Mouse (Mus musculus): Measurements from ENCODE around the gene Hspa8. TPM values are rescaled to one million over a fixed set of nuclear protein-coding genes. Genes with fewer than 3 reads are reported as not detected.
"Not testable (repeated sequence)": the region's sequence is repeated elsewhere in the genome, so short reads cannot be mapped to it uniquely, and the experiment has no call there.

Gene Hspa8
- polyA plus RNA-seq, 1 experiment from 2014 or later, result 2,522 TPM

DNA sequence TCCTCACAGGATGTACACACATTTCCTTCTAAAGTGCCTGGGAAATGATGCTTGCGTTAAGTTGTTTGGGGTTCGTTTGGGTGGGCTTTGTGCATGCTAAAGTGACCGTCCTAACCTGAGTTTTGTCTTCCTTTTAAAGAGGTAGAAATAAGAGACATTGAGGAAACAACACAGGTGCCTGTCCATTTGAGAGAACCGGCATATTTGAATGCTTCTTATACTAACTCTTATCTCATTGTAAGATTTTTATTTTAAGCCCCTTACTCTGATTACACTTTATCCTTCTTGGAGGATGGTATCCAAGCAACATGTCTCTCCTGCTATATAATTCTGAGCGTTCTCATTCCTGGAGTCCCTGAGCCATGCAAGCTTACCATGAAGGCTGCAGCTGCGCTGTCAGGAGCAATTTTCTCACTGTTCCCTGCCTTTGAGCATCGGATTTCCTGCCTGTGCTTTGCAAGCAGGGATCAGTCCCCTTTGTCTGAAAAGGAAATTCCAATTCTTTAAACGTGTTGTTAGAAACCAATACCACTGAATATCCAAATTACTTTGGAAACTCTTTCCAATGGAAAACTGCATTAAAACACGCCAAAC lies 16.3 kb upstream of the Hspa8 start:
- no peaks in the 10 kb centered on the region for H3K27me3 ChIP-seq (ENCODE audit: insufficient read depth, low read length)
- H3K4me2 ChIP-seq, result peak overlapping the region; percentile 25; the same call in 1 of the 2 replicates
- ATAC-seq (ENCODE audit: insufficient read depth), result no peak
- no peak overlapping the region for H3K9ac ChIP-seq
- H3K27ac ChIP-seq (ENCODE audit: low read depth), result peak overlapping the region; percentile 55
- peaks cover 7% of the 10 kb centered on the region; the same call in 1 of the 2 replicates for H3K36me3 ChIP-seq (ENCODE audit: insufficient read depth)
- no peak overlapping the region for H3K4me3 ChIP-seq (ENCODE audit: low read depth, low read length)
- H3K9me3 ChIP-seq (ENCODE audit: low read depth, low read length), result no peaks in the 10 kb centered on the region
- WGBS, result 19% methylated on average over 9 of the region's 9 CpGs
- no peak for TF ChIP-seq CTCF (IDR thresholded peaks at IDR 0.05; ENCODE audit: low read depth)
- peak; percentile 37 for DNase-seq
- H3K4me1 ChIP-seq (ENCODE audit: insufficient read depth), result peaks cover 5% of the 10 kb centered on the region; the same call in 1 of the 2 replicates

DNA sequence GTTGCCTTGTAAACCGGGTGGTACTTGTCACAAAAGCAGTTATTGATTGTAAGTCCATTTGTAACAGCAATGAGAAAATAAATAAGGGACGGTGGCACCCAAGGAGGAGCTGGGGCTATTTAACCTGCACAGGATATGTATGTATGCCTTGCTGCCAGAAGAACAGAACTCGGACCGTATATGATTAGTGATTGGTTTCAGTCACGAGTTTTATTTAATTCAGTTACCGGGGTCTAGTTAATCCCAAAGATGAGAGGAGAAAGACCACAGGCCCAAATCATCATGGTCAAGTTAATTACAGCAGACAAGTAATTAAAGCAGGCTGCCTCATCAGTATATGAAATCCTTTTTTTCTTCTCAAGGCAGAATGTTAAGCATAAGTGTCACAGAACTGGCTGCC lies 15.3 kb upstream of the Hspa8 start:
- ATAC-seq (ENCODE audit: insufficient read depth), result no peak
- Histone ChIP-seq H3K4me3 (ENCODE audit: low read depth, low read length) (no peak overlapping the region), H3K27me3 (ENCODE audit: insufficient read depth, low read length) (no peaks in the 10 kb centered on the region), H3K27ac (ENCODE audit: low read depth) (no peak overlapping the region), H3K4me1 (ENCODE audit: insufficient read depth) (peaks cover 5% of the 10 kb centered on the region; the same call in 1 of the 2 replicates), H3K9me3 (ENCODE audit: low read depth, low read length) (no peaks in the 10 kb centered on the region), H3K9ac (no peak overlapping the region), H3K4me2 (no peak overlapping the region), H3K36me3 (ENCODE audit: insufficient read depth) (peaks cover 7% of the 10 kb centered on the region; the same call in 1 of the 2 replicates)
- DNase-seq, result no peak
- TF ChIP-seq CTCF (IDR thresholded peaks at IDR 0.05; ENCODE audit: low read depth), result no peak
- WGBS, result 71% methylated on average over 6 of the region's 6 CpGs

- WGBS, result 86% methylated on average over 6 of the region's 6 CpGs
- not testable (repeated sequence) for H3K9me3 ChIP-seq (ENCODE audit: low read depth, low read length); H3K27me3 ChIP-seq (ENCODE audit: insufficient read depth, low read length); ATAC-seq (ENCODE audit: insufficient read depth); H3K27ac ChIP-seq (ENCODE audit: low read depth); DNase-seq; H3K4me3 ChIP-seq (ENCODE audit: low read depth, low read length); H3K4me2 ChIP-seq; H3K36me3 ChIP-seq (ENCODE audit: insufficient read depth); H3K9ac ChIP-seq; H3K4me1 ChIP-seq (ENCODE audit: insufficient read depth)
Measured at GRCm38 (mm10) chr9:40786820-40787219, 14.0 kb upstream of the Hspa8 start.

- H3K27ac ChIP-seq (ENCODE audit: low read depth), result no peak overlapping the region
- no peak for ATAC-seq (ENCODE audit: insufficient read depth)
Measured at GRCm38 (mm10) chr9:40791864-40792633, 8.7 kb upstream of the Hspa8 start.

GRCm38 (mm10) chr9:40793581-40793980 lies 7.2 kb upstream of the Hspa8 start:
- no peaks in the 10 kb centered on the region for H3K36me3 ChIP-seq (ENCODE audit: insufficient read depth)
- no peak for TF ChIP-seq CTCF (IDR thresholded peaks at IDR 0.05; ENCODE audit: low read depth)
- no peak overlapping the region for H3K27ac ChIP-seq (ENCODE audit: low read depth)
- 91% methylated on average over 5 of the region's 5 CpGs for WGBS
- no peak overlapping the region for H3K9ac ChIP-seq
- peaks cover under 1% of the 10 kb centered on the region; the same call in 1 of the 2 replicates for H3K4me1 ChIP-seq (ENCODE audit: insufficient read depth)
- H3K27me3 ChIP-seq (ENCODE audit: insufficient read depth, low read length), result no peaks in the 10 kb centered on the region
- no peak for DNase-seq
- no peak overlapping the region for H3K4me2 ChIP-seq
- no peak overlapping the region for H3K4me3 ChIP-seq (ENCODE audit: low read depth, low read length)
- ATAC-seq (ENCODE audit: insufficient read depth), result no peak
- H3K9me3 ChIP-seq (ENCODE audit: low read depth, low read length), result no peaks in the 10 kb centered on the region

More at GRCm38 (mm10) chr9:40791864-40792633, 8.7 kb upstream of the Hspa8 start:
- H3K4me2 ChIP-seq, result no peak overlapping the region
- no peaks in the 10 kb centered on the region for H3K27me3 ChIP-seq (ENCODE audit: insufficient read depth, low read length)
- WGBS, result 63% methylated on average over 6 of the region's 6 CpGs
- no peaks in the 10 kb centered on the region for H3K36me3 ChIP-seq (ENCODE audit: insufficient read depth)
- no peak for TF ChIP-seq CTCF (IDR thresholded peaks at IDR 0.05; ENCODE audit: low read depth)
- no peak overlapping the region for H3K9ac ChIP-seq
- H3K4me1 ChIP-seq (ENCODE audit: insufficient read depth), result no peaks in the 10 kb centered on the region
- no peak overlapping the region for H3K4me3 ChIP-seq (ENCODE audit: low read depth, low read length)
- DNase-seq, result no peak
- no peaks in the 10 kb centered on the region for H3K9me3 ChIP-seq (ENCODE audit: low read depth, low read length)

- H3K4me3 ChIP-seq (ENCODE audit: low read depth, low read length), result no peak overlapping the region
- H3K4me1 ChIP-seq (ENCODE audit: insufficient read depth), result peaks cover 7% of the 10 kb centered on the region
- DNase-seq, result no peak
- H3K9ac ChIP-seq, result no peak overlapping the region
- no peaks in the 10 kb centered on the region for H3K9me3 ChIP-seq (ENCODE audit: low read depth, low read length)
- H3K27me3 ChIP-seq (ENCODE audit: insufficient read depth, low read length), result no peaks in the 10 kb centered on the region
- H3K27ac ChIP-seq (ENCODE audit: low read depth), result no peak overlapping the region
- ATAC-seq (ENCODE audit: insufficient read depth), result no peak
- H3K4me2 ChIP-seq, result no peak overlapping the region
- TF ChIP-seq CTCF (IDR thresholded peaks at IDR 0.05; ENCODE audit: low read depth), result no peak
- WGBS, result 38% methylated on average over 5 of the region's 5 CpGs
- H3K36me3 ChIP-seq (ENCODE audit: insufficient read depth), result no peaks in the 10 kb centered on the region
Measured at GRCm38 (mm10) chr9:40794251-40794650, 6.5 kb upstream of the Hspa8 start.

DNA sequence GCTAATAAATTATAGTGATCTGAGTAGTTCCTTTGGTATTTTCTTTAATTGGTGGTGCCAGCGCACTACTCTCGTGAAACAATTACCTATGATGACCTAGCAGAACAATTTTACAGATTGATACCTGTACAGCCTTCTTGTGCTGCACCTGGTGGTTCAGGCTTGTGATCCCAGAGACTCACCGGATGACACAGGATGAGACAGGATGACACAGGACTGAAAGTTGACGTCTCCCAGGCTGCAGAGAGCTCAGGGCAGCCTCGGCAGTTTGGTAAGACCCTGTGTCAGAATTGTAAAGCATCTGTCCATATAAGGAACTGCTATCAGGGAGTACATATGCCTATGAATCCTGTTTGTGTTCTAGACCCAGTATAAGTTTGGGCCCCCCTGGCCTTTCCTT lies 5.9 kb upstream of the Hspa8 start:
- 52% methylated on average over 5 of the region's 5 CpGs for WGBS
- Histone ChIP-seq H3K4me2 (no peak overlapping the region), H3K27me3 (ENCODE audit: insufficient read depth, low read length) (no peaks in the 10 kb centered on the region), H3K4me1 (ENCODE audit: insufficient read depth) (peaks cover 9% of the 10 kb centered on the region), H3K36me3 (ENCODE audit: insufficient read depth) (no peaks in the 10 kb centered on the region), H3K4me3 (ENCODE audit: low read depth, low read length) (no peak overlapping the region), H3K9ac (no peak overlapping the region), H3K27ac (ENCODE audit: low read depth) (no peak overlapping the region), H3K9me3 (ENCODE audit: low read depth, low read length) (no peaks in the 10 kb centered on the region)
- no peak for ATAC-seq (ENCODE audit: insufficient read depth)
- DNase-seq, result no peak
- no peak for TF ChIP-seq CTCF (IDR thresholded peaks at IDR 0.05; ENCODE audit: low read depth)
